Mouse (Mus musculus): ENCODE data around the gene Phex. TPM values are rescaled to one million over a fixed set of nuclear protein-coding genes. Genes with fewer than 3 reads are reported as not detected.

The Phex gene
- polyA plus RNA-seq, 2 experiments from 2014 or later, result 0.09 to 0.13 TPM

- ATAC-seq, result no peak
Observed at GRCm38 (mm10) chrX:157306796-157307405, 108.2 kb downstream of the Phex start.

GRCm38 (mm10) chrX:157305852-157306232, 109.3 kb downstream of the Phex start:
- no peak for ATAC-seq

- no peak for ATAC-seq
Observed at GRCm38 (mm10) chrX:157305193-157305851, 109.8 kb downstream of the Phex start.

- no peak for ATAC-seq
Observed at GRCm38 (mm10) chrX:157292411-157292810, 122.7 kb downstream of the Phex start.

GRCm38 (mm10) chrX:157276581-157276980, 138.5 kb downstream of the Phex start:
- ATAC-seq, result no peak

GRCm38 (mm10) chrX:157273291-157273690, 141.8 kb downstream of the Phex start:
- no peak for ATAC-seq

- ATAC-seq, result no peak
Observed at GRCm38 (mm10) chrX:157271609-157272008, 143.5 kb downstream of the Phex start.

GRCm38 (mm10) chrX:157269726-157270305, 145.3 kb downstream of the Phex start:
- ATAC-seq, result no peak

- no peak for ATAC-seq
Observed at GRCm38 (mm10) chrX:157268141-157268540, 147.0 kb downstream of the Phex start.

- no peak for ATAC-seq
Observed at GRCm38 (mm10) chrX:157202736-157203135, 212.4 kb downstream of the Phex start.

- no peak for ATAC-seq
Observed at GRCm38 (mm10) chrX:157184167-157184566, 230.9 kb downstream of the Phex start.

- no peak for ATAC-seq
Observed at GRCm38 (mm10) chrX:157180845-157181244, 234.3 kb downstream of the Phex start.

- ATAC-seq, result no peak
Observed at GRCm38 (mm10) chrX:157164142-157164541, 251.0 kb downstream of the Phex start.

- no peak for ATAC-seq
Observed at GRCm38 (mm10) chrX:157163394-157163793, 251.7 kb downstream of the Phex start.

- no peak for ATAC-seq
Observed at GRCm38 (mm10) chrX:157144675-157145074, 270.4 kb downstream of the Phex start.

- no peak for ATAC-seq
Observed at GRCm38 (mm10) chrX:157139601-157140000, 275.5 kb downstream of the Phex start.

Other genes starting within 250 kb of the Phex start
- 10 to 100 TPM; 60.4 to 70.0 TPM for gene Sms, start 77.0 kb upstream of the Phex start, polyA plus RNA-seq (2017; shearing (Covaris generic))
- 1 to 10 TPM; 4.3 to 4.7 TPM for gene Yy2, start 153.7 kb upstream of the Phex start, polyA plus RNA-seq (2017; shearing (Covaris generic))
- gene Mbtps2, start 183.4 kb upstream of the Phex start, polyA plus RNA-seq (2017; shearing (Covaris generic)), result 10 to 100 TPM; 14.5 to 15.1 TPM

Data from activated CD4-positive, CD25-positive, alpha-beta regulatory T cell, adult 4 months (primary cell).